Mouse (Mus musculus) spleen, adult 2 months (tissue): Measurements from ENCODE around the gene Eloa.

Experiments
- CTCF ChIP-seq: fragments of 200-500 bp; IDR thresholded peaks from 2 replicates; pipeline ENCODE4 v1.5.1; 2011; ENCODE audit warnings: mild to moderate bottlenecking, inconsistent platforms; ENCODE audit not compliant: insufficient read depth, insufficient read length, insufficient replicate concordance; ENCODE audit errors: extremely low read depth
- POLR2A ChIP-seq: fragments of 200-500 bp; IDR thresholded peaks from 2 replicates; pipeline ENCODE4 v1.6.1; 2011; ENCODE audit warnings: low read depth, low read length, inconsistent platforms

DNA sequence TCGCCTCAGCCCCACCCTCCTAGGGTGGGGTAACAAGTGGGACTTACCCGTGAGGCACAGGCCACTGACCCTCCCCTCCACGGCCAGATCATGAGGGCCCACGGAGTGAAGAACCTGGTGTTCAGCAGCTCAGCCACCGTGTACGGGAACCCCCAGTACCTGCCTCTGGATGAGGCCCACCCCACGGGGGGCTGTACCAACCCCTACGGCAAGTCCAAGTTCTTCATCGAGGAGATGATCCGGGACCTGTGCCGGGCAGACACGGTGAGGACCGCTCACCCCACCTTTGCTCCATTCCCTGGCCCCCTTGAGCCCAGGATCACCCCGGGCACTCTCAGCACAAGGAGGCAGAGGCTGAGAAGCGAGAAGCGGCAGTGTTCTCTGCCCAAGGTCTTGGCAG, 55.3 kb downstream of the Eloa start:
- no peak for TF ChIP-seq CTCF
- no peak for TF ChIP-seq POLR2A
